Mouse (Mus musculus): ENCODE measurements around the gene Vmn2r107. TPM values are rescaled to one million over a fixed set of nuclear protein-coding genes. Genes with fewer than 3 reads are reported as not detected.

Vmn2r107 gene
- polyA plus RNA-seq (2016; fragmentation: Nextera tagmentation; extraction: Ambion mirVana) = not detected in 2 replicates

DNA sequence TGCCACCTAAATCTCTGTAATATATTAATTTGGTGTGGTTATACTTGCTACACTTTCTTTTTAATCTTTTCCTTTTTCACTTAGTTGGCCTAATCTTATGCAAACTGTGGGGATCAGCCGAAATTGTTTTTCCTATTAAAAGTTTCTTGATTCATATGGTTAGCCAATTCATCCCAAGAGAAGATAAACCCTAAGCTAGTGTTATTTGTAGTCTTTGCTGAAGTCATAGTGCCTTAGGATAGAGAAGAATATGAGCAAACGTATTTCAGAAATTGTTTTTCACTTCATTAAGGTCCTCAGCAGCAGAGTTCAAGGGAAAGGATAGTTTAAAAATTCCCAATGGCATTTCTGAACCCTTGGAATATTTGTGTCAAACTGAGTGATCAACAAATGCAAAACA, at the start of gene Vmn2r107:
Gene Vmn2r107 (plus strand): TSS at position 301 of the 400 bp plus-strand sequence.
- no peaks in the 10 kb centered on the region for H3K4me1 ChIP-seq
- H3K27me3 ChIP-seq (ENCODE audit: poor library complexity, severe bottlenecking) = no peaks in the 10 kb centered on the region
- H3K27ac ChIP-seq = no peak within 1 kb of the TSS
- no peaks in the 10 kb centered on the region for H3K36me3 ChIP-seq (replicated peaks)
- H3K9me3 ChIP-seq = peaks cover 7% of the 10 kb centered on the region; the same call in 1 of the 2 replicates
- 64% methylated on average over 2 of the region's 2 CpGs for WGBS
- H3K4me3 ChIP-seq = no peak within 1 kb of the TSS
- no peak for DNase-seq (ENCODE audit: extremely low spot score, low spot score)

DNA sequence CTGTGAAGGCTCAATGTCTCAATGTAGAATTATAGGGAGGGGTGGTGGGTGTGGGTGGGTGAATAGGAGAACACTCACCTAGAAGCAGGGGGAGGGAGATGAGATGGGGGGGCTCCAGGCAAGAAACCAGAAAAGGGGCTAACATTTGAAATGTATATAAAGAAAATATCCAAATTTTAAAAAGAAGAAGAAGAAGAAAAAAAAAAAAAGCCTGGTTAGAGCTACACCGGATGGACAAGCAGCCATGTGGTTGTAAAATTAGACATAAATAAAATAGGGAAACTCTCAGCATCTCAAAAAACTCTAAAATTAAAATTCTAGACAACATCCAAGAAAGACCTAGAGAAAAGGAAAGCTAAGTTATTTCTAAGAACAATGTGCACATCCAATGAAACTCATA, 39.3 kb upstream of the Vmn2r107 start:
- Histone ChIP-seq H3K27me3 (ENCODE audit: poor library complexity, severe bottlenecking) (no peaks in the 10 kb centered on the region), H3K27ac (no peak overlapping the region), H3K4me3 (no peak overlapping the region), H3K4me1 (no peaks in the 10 kb centered on the region), H3K36me3 (replicated peaks) (no peaks in the 10 kb centered on the region), H3K9me3 (peaks cover 19% of the 10 kb centered on the region)
- 92% methylated on average over 1 of the region's 1 CpGs for WGBS
- DNase-seq (ENCODE audit: extremely low spot score, low spot score) = no peak

DNA sequence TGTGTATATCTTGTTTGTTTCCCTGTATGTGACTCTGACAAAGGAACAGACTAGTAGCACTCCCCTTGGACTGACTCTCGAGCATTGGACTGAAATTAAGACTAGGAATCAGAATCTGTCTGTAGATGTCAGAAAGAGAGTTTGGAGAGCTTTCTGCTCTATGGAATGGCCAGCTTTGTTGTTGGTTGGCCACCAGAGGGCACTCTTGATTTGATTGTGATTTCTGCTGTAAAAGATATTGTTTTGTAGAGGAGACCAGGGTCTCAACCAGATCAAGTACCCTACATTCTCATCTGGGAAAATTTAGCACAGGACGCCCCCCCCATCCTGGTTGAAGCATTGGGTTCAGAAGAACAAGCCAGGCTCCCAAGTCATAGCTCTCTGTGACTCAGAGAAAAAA, 54.1 kb downstream of the Vmn2r107 start:
- no peaks in the 10 kb centered on the region for H3K36me3 ChIP-seq (replicated peaks)
- H3K9me3 ChIP-seq = peaks cover 41% of the 10 kb centered on the region
- H3K27me3 ChIP-seq (ENCODE audit: poor library complexity, severe bottlenecking) = no peaks in the 10 kb centered on the region
- H3K27ac ChIP-seq = no peak overlapping the region
- H3K4me1 ChIP-seq = no peaks in the 10 kb centered on the region
- DNase-seq (ENCODE audit: extremely low spot score, low spot score) = no peak
- WGBS = 52% methylated on average over 2 of the region's 2 CpGs
- H3K4me3 ChIP-seq = no peak overlapping the region

DNA sequence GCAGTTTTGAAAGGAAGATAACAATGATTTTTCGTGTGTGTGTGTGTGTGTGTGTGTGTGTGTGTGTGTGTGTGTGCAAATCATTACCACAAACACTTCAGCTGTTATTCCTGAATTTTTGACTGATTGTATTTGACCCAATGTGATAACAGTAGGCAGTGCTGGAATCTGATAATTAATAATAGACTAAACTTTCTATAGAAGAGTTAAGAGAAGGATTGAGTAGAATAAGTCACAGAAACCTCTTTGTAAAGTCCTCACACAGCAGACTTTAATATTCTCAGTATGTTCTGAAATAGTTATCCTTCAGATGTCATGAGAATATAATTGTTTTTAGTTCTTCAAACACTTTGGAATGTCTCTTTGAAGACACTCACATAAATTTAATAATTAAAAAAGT, 68.8 kb downstream of the Vmn2r107 start, which contains the start of gene Vmn1r224:
Gene Vmn1r224 (plus strand): TSS at position 301 of the 400 bp plus-strand sequence.
- no peak for DNase-seq (ENCODE audit: extremely low spot score, low spot score)
- no peaks in the 10 kb centered on the region for H3K4me1 ChIP-seq
- no peak within 1 kb of the TSS for H3K27ac ChIP-seq
- H3K27me3 ChIP-seq (ENCODE audit: poor library complexity, severe bottlenecking) = no peaks in the 10 kb centered on the region
- H3K36me3 ChIP-seq (replicated peaks) = no peaks in the 10 kb centered on the region
- H3K9me3 ChIP-seq = peaks cover 32% of the 10 kb centered on the region
- 40% methylated on average over 1 of the region's 1 CpGs for WGBS
- no peak within 1 kb of the TSS for H3K4me3 ChIP-seq

Other genes starting within 250 kb of the Vmn2r107 start
- gene Fpr-rs7, start 231.0 kb upstream of the Vmn2r107 start, polyA plus RNA-seq (2016; fragmentation: Nextera tagmentation; extraction: Ambion mirVana) = not detected in 2 replicates
- gene Fpr-rs6, start 162.1 kb upstream of the Vmn2r107 start, polyA plus RNA-seq (2016; fragmentation: Nextera tagmentation; extraction: Ambion mirVana) = not detected in 2 replicates
- not detected in 2 replicates for gene Vmn2r105, start 110.2 kb upstream of the Vmn2r107 start, polyA plus RNA-seq (2016; fragmentation: Nextera tagmentation; extraction: Ambion mirVana)
- not detected in 2 replicates for gene Vmn2r106, start 59.7 kb upstream of the Vmn2r107 start, polyA plus RNA-seq (2016; fragmentation: Nextera tagmentation; extraction: Ambion mirVana)
- not detected in 2 replicates for gene Vmn1r224, start 68.9 kb downstream of the Vmn2r107 start, polyA plus RNA-seq (2016; fragmentation: Nextera tagmentation; extraction: Ambion mirVana)
- not detected in 2 replicates for gene Vmn2r108, start 136.1 kb downstream of the Vmn2r107 start, polyA plus RNA-seq (2016; fragmentation: Nextera tagmentation; extraction: Ambion mirVana)
- not detected in 2 replicates for gene Vmn1r225, start 152.9 kb downstream of the Vmn2r107 start, polyA plus RNA-seq (2016; fragmentation: Nextera tagmentation; extraction: Ambion mirVana)
- gene Vmn2r109, start 219.5 kb downstream of the Vmn2r107 start, polyA plus RNA-seq (2016; fragmentation: Nextera tagmentation; extraction: Ambion mirVana) = not detected in 2 replicates